Mouse (Mus musculus): ENCODE data around the gene Fggy. TPM values are rescaled to one million over a fixed set of nuclear protein-coding genes. Genes with fewer than 3 reads are reported as not detected.
A peak's percentile ranks its signal among the peaks of the same experiment; 100 is the strongest.

Fggy gene
- polyA plus RNA-seq, 1 experiment from 2014 or later = 10.8 TPM

- no peaks in the 10 kb centered on the region for H3K27me3 ChIP-seq (ENCODE audit: control insufficient read depth, insufficient read depth, low read length)
- no peak overlapping the region for H3K27ac ChIP-seq (ENCODE audit: low read depth, low read length)
- H3K36me3 ChIP-seq (ENCODE audit: control insufficient read depth, insufficient read depth, low read length) = no peaks in the 10 kb centered on the region
- H3K9ac ChIP-seq (ENCODE audit: low read length) = no peak overlapping the region
- WGBS = 78% methylated on average over 2 of the region's 2 CpGs
- ATAC-seq (ENCODE audit: insufficient read depth, low FRiP score, low TSS enrichment) = no peak
- no peak for DNase-seq (ENCODE audit: low spot score)
- no peaks in the 10 kb centered on the region for H3K4me1 ChIP-seq (ENCODE audit: control insufficient read depth, insufficient read depth, low read length)
- H3K9me3 ChIP-seq (ENCODE audit: control insufficient read depth, low read length) = no peaks in the 10 kb centered on the region
- no peak overlapping the region for H3K4me3 ChIP-seq (ENCODE audit: low read depth, low read length)
- H3K4me2 ChIP-seq (ENCODE audit: low read depth) = no peak overlapping the region
These were observed 374.0 kb downstream of the Fggy start for GRCm38 (mm10) chr4:95931331-95931730.

GRCm38 (mm10) chr4:95933801-95934356 is 376.6 kb downstream of the Fggy start:
- no peaks in the 10 kb centered on the region for H3K27me3 ChIP-seq (ENCODE audit: control insufficient read depth, insufficient read depth, low read length)
- ATAC-seq (ENCODE audit: insufficient read depth, low FRiP score, low TSS enrichment) (no peak), DNase-seq (ENCODE audit: low spot score) (no peak)
- 88% methylated on average over 9 of the region's 9 CpGs for WGBS
- no peaks in the 10 kb centered on the region for H3K36me3 ChIP-seq (ENCODE audit: control insufficient read depth, insufficient read depth, low read length)
- H3K27ac ChIP-seq (ENCODE audit: low read depth, low read length) = no peak overlapping the region
- no peak overlapping the region for H3K4me2 ChIP-seq (ENCODE audit: low read depth)
- H3K9me3 ChIP-seq (ENCODE audit: control insufficient read depth, low read length) = no peaks in the 10 kb centered on the region
- H3K9ac ChIP-seq (ENCODE audit: low read length) = no peak overlapping the region
- no peak overlapping the region for H3K4me3 ChIP-seq (ENCODE audit: low read depth, low read length)
- no peaks in the 10 kb centered on the region for H3K4me1 ChIP-seq (ENCODE audit: control insufficient read depth, insufficient read depth, low read length)

- H3K4me1 ChIP-seq (ENCODE audit: control insufficient read depth, insufficient read depth, low read length) = no peaks in the 10 kb centered on the region
- no peaks in the 10 kb centered on the region for H3K9me3 ChIP-seq (ENCODE audit: control insufficient read depth, low read length)
- no peak overlapping the region for H3K27ac ChIP-seq (ENCODE audit: low read depth, low read length)
- 80% methylated on average over 4 of the region's 4 CpGs for WGBS
- no peak overlapping the region for H3K4me3 ChIP-seq (ENCODE audit: low read depth, low read length)
- no peak overlapping the region for H3K4me2 ChIP-seq (ENCODE audit: low read depth)
- no peak for DNase-seq (ENCODE audit: low spot score)
- no peaks in the 10 kb centered on the region for H3K36me3 ChIP-seq (ENCODE audit: control insufficient read depth, insufficient read depth, low read length)
- no peak for ATAC-seq (ENCODE audit: insufficient read depth, low FRiP score, low TSS enrichment)
- H3K27me3 ChIP-seq (ENCODE audit: control insufficient read depth, insufficient read depth, low read length) = no peaks in the 10 kb centered on the region
- H3K9ac ChIP-seq (ENCODE audit: low read length) = no peak overlapping the region
These were observed 377.2 kb downstream of the Fggy start for GRCm38 (mm10) chr4:95934384-95935035.

- no peaks in the 10 kb centered on the region for H3K4me1 ChIP-seq (ENCODE audit: control insufficient read depth, insufficient read depth, low read length)
- 86% methylated on average over 3 of the region's 3 CpGs for WGBS
These were observed 381.4 kb downstream of the Fggy start for GRCm38 (mm10) chr4:95938701-95939100.

GRCm38 (mm10) chr4:95947896-95948295 is 390.6 kb downstream of the Fggy start:
- no peaks in the 10 kb centered on the region for H3K4me1 ChIP-seq (ENCODE audit: control insufficient read depth, insufficient read depth, low read length)
- H3K27me3 ChIP-seq (ENCODE audit: control insufficient read depth, insufficient read depth, low read length) = no peaks in the 10 kb centered on the region
- no peak overlapping the region for H3K4me2 ChIP-seq (ENCODE audit: low read depth)
- no peak overlapping the region for H3K9ac ChIP-seq (ENCODE audit: low read length)
- DNase-seq (ENCODE audit: low spot score) (no peak), ATAC-seq (ENCODE audit: insufficient read depth, low FRiP score, low TSS enrichment) (no peak)
- H3K4me3 ChIP-seq (ENCODE audit: low read depth, low read length) = no peak overlapping the region
- no peaks in the 10 kb centered on the region for H3K9me3 ChIP-seq (ENCODE audit: control insufficient read depth, low read length)
- WGBS = 76% methylated on average over 1 of the region's 1 CpGs
- no peaks in the 10 kb centered on the region for H3K36me3 ChIP-seq (ENCODE audit: control insufficient read depth, insufficient read depth, low read length)
- no peak overlapping the region for H3K27ac ChIP-seq (ENCODE audit: low read depth, low read length)

More at GRCm38 (mm10) chr4:95938701-95939100, 381.4 kb downstream of the Fggy start:
- H3K4me2 ChIP-seq (ENCODE audit: low read depth) = no peak overlapping the region
- no peak overlapping the region for H3K4me3 ChIP-seq (ENCODE audit: low read depth, low read length)
- ATAC-seq (ENCODE audit: insufficient read depth, low FRiP score, low TSS enrichment) = no peak
- H3K9me3 ChIP-seq (ENCODE audit: control insufficient read depth, low read length) = no peaks in the 10 kb centered on the region
- DNase-seq (ENCODE audit: low spot score) = no peak
- H3K36me3 ChIP-seq (ENCODE audit: control insufficient read depth, insufficient read depth, low read length) = no peaks in the 10 kb centered on the region
- no peaks in the 10 kb centered on the region for H3K27me3 ChIP-seq (ENCODE audit: control insufficient read depth, insufficient read depth, low read length)
- H3K27ac ChIP-seq (ENCODE audit: low read depth, low read length) = no peak overlapping the region
- H3K9ac ChIP-seq (ENCODE audit: low read length) = no peak overlapping the region

GRCm38 (mm10) chr4:95953328-95953727 is 396.0 kb downstream of the Fggy start:
- DNase-seq (ENCODE audit: low spot score) (no peak), ATAC-seq (ENCODE audit: insufficient read depth, low FRiP score, low TSS enrichment) (no peak)
- H3K4me1 ChIP-seq (ENCODE audit: control insufficient read depth, insufficient read depth, low read length) = no peaks in the 10 kb centered on the region
- H3K27me3 ChIP-seq (ENCODE audit: control insufficient read depth, insufficient read depth, low read length) = no peaks in the 10 kb centered on the region
- no peak overlapping the region for H3K9ac ChIP-seq (ENCODE audit: low read length)
- H3K9me3 ChIP-seq (ENCODE audit: control insufficient read depth, low read length) = no peaks in the 10 kb centered on the region
- H3K4me3 ChIP-seq (ENCODE audit: low read depth, low read length) = no peak overlapping the region
- H3K4me2 ChIP-seq (ENCODE audit: low read depth) = no peak overlapping the region
- H3K27ac ChIP-seq (ENCODE audit: low read depth, low read length) = no peak overlapping the region
- H3K36me3 ChIP-seq (ENCODE audit: control insufficient read depth, insufficient read depth, low read length) = no peaks in the 10 kb centered on the region

- under 1% methylated on average over 71 of the region's 82 CpGs for WGBS
- Histone ChIP-seq H3K36me3 (ENCODE audit: control insufficient read depth, insufficient read depth, low read length) (no peaks in the 10 kb centered on the region), H3K4me1 (ENCODE audit: control insufficient read depth, insufficient read depth, low read length) (no peaks in the 10 kb centered on the region), H3K4me2 (ENCODE audit: low read depth) (peak within 1 kb of the TSS; percentile 82), H3K4me3 (ENCODE audit: low read depth, low read length) (peak within 1 kb of the TSS; percentile 59), H3K9me3 (ENCODE audit: control insufficient read depth, low read length) (no peaks in the 10 kb centered on the region), H3K27ac (ENCODE audit: low read depth, low read length) (no peak within 1 kb of the TSS), H3K27me3 (ENCODE audit: control insufficient read depth, insufficient read depth, low read length) (no peaks in the 10 kb centered on the region), H3K9ac (ENCODE audit: low read length) (peak within 1 kb of the TSS; percentile 71)
- peak; percentile 93 for DNase-seq (ENCODE audit: low spot score)
- peak; percentile 100 for ATAC-seq (ENCODE audit: insufficient read depth, low FRiP score, low TSS enrichment)
These were observed 409.8 kb downstream of the Fggy start, which contains the start of gene Hook1 for GRCm38 (mm10) chr4:95966928-95967724. Gene Hook1 (plus strand): TSS chr4:95967240.

Data from neural tube, embryonic 11.5 days (tissue).